Mouse (Mus musculus) heart, postnatal 4 days (tissue): ENCODE results near the gene Tnmd. TPM values are rescaled to one million over a fixed set of nuclear protein-coding genes. Genes with fewer than 3 reads are reported as not detected.

Source experiments
- DNase-seq: peaks from one replicate; pipeline ENCODE4 v3.0.0; 2021
- total RNA-seq, 2 experiments: library from RNA; stranded (reverse); gene quantifications; 2 replicates each; pipeline ENCODE4 v1.2.3; 2021

Tnmd gene
- total RNA-seq = under 1 TPM; 0.25 to 0.45 TPM

DNA sequence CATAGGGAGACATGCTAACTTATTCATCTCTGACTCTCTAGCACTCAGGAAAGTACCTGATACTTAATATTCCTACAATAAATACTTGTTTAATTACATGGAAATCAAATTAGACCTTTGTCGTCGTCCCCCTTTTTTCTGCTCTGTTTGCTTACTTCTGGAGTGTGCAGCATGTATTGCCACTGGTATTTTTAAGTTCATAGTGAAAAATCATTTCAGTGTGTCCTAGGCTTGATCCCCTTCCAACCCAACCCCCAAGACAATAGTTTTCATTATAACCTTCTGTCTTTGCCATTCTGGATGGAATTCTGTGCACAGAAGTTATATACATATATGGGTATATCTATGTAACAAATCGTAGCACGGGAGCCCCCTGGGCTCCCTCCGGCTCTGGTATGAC lies at the start of gene Tnmd:
Gene Tnmd (plus strand): TSS at position 301 of the 400 bp plus-strand sequence.
- no peak for DNase-seq

DNA sequence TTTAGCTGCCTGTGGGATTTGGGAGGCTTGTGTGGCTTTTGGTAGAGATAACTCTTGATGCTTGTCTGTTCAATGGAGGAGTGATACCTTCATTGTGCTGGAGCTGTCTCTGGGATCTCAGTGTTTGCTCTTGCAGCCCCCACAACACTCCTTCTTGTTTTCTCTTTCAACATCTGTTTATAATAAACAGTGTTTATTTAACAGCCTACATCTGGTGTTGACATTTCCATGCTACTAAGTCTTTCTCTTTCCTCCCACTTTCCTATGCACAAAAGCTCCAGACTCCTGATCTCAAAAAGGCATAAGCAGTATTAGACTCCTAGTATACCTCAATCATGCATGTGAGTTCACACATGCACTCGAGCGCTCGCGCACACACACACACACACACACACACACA lies 2.9 kb downstream of the Tnmd start:
- DNase-seq = no peak

DNA sequence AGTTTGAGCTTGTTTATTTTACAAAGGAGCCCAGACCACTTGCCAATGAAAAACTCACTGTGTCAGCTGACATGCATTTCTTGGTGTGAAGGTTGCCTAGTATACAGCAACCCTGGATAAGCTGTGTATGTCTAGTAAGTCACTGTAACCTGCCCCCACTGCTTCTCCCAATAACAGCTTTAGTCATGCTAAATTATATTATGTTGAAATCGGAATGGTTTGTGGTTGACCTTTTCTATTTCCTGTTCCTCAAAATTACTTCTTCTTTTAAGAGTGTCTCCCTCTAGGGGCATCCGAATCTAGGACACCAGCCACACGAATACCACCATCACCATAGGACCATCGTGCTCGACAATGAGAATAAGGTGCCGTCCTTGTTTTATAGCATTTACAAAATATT lies 19.0 kb downstream of the Tnmd start:
- no peak for DNase-seq

DNA sequence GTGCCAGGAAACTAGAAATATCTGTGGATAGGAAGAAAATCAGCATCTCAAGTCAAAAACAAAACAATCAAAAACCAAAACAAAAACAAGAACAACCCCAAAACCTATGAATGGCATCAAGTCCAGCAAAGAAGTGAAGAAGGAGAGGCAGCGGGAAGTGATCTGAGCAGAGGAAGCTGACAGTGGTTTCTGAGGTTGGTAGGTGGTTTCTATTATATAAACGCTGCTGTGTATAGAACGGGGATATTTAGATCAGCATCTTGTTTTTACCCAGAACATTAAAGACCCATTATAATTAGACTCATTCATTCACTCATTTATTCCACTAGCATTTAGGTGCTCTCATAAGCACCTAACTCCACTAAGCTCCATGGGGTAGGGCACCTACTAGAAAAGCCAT lies 36.5 kb downstream of the Tnmd start:
- no peak for DNase-seq

DNA sequence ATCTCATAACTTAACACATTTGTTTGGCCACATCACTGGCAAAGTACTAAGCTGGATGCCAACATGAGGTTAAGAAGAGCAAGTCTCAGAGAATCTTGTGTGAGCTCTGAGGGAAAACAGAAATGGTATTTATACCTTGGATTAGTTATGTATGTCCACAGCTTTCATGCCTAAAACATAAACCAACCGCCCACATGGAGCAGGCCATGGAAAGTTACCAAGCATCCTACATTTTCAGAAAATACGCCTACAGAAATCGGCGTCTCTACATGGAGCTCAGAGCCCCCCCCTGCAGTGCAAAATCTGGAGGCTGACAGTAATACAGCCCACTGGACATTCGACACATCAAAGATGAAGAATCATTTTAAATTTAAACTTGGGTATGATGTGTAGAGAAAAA lies 37.3 kb downstream of the Tnmd start:
- no peak for DNase-seq

DNA sequence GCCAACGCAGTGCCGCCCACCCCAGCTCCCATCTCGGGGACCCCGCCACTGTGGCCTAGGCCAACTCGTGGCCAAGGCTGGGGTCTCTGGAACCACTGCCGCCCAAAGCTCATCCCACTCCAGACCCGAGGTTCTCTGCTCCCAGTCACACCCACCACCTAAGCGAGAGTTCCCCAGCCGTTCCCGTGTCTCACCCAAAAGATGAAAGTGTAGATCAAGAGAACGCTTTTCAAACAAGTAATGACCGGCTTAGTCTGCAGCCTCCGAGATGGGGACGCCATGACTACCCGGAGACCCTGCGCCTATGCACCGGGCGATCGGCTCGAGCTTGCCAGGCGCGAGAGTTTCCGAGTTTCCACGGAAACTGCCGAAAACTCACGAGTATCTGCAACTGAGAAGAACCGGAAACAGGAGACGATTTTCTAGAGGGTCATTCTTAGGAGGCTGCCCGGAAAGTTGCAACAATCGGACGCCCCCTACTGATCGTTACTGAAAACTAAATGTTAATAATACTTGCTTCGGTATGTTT lies 47.3 kb downstream of the Tnmd start, which contains the start of gene Tspan6:
Gene Tspan6 (minus strand): TSS at position 416 of the 529 bp plus-strand sequence.
- DNase-seq = peak; percentile 83

DNA sequence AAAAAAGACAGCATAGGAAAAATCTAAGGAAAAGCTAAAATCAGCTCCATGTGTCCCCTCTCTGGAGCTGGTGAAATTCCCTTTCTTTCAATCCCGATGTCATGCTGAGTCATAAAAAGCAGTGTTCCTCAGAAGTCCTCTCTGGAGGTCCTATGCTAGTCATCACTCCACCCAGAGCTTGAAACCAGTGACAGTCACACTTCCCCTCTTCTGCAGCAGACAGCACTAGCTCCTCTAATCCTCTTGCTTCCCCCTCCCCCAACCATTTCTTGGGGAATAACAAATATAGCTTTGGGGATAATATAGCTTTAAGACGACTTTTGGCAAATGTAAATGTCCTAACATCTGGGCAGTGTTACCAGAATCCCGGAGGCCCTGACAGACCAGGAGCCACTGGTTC lies 57.5 kb downstream of the Tnmd start, which contains the start of gene Srpx2:
Gene Srpx2 (plus strand): TSS at position 166 of the 400 bp plus-strand sequence.
- DNase-seq = no peak

DNA sequence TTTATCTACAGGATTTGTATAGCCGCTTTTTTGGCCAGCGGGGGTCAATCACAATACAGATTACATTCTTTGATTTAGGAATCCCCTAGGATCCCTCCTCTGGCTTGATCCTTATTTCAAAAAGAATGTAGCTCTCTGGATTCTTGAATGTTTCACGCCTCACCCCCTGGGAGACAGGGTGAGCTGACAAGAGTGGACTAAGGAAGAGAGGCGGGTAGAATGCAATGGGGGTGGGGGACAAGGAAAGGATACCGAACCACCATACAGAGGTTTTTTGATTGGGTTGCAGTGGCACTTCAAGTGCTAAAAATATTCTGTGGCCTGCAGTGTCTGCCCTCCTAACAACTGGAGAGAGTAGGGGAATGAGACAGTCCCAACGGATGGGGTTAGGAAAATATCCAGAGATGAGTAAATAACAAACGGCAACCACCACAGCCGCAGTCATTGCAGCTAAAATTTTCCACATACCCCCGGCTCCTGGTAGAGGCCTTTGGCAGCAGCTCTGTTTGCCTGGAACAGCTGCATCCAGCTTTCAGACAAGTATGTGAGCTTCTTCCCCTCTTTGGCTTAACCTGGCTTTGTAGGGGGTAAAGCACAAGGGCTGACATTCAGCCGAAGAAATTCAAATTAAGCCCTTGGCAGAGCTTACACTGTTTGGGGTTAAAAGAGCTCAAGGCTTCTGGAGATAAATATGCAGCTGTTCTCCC lies 60.8 kb downstream of the Tnmd start:
- DNase-seq = peak; percentile 21

DNA sequence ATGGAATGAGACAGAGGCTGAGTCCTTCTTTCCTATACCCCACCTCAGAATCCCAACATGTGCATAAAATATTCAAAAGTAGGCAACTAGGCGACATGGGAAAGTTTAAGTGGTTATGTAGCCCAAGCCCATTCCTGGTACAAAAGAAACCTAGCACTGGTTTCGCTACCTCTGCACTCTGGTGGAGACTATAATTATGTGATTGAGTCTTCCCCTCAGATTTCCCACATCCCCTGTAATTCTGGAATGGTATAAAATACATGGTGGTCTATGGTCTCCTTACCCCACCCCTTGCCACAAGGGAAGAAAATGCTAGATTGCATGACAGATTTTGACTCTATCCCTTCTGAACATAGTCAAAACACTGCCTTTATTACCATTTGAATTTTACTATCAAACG lies 62.2 kb downstream of the Tnmd start:
- no peak for DNase-seq

DNA sequence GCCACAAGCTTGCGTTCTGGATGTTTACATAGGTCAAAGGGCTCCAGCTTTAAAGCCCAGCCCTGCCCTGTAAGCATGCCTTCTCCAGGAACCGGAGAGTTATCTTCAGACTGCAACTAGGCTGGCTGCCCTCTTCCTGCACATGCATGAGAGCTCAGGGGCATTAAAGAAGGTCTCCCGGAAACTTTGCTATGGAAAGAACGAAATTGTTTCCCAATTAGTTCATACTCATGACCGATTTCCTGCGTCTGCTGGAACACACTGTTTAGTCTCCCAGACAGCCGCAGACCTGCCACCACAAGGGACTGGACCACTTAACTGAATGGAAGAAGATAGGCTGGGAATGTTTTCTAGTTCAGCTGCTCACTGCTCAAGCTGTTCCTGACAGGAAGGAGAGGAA lies 63.4 kb downstream of the Tnmd start:
- peak; percentile 12 for DNase-seq

Other genes starting within 250 kb of the Tnmd start
- 10 to 100 TPM; 16.4 to 16.6 TPM for gene Pcdh19, start 162.0 kb upstream of the Tnmd start, total RNA-seq
- 10 to 100 TPM; 47.2 to 49.9 TPM for gene Tspan6, start 47.4 kb downstream of the Tnmd start, total RNA-seq
- gene Srpx2, start 57.4 kb downstream of the Tnmd start, total RNA-seq = 10 to 100 TPM in 1 of 2 experiments, 1 to 10 TPM in 1; 10.0 to 10.4 TPM
- 1 to 10 TPM; 2.5 to 3.7 TPM for gene Sytl4, start 130.8 kb downstream of the Tnmd start, total RNA-seq
- gene Cstf2, start 208.2 kb downstream of the Tnmd start, total RNA-seq = 10 to 100 TPM; 28.7 to 29.2 TPM